Mouse (Mus musculus): ENCODE results near the gene Mettl9. TPM values are rescaled to one million over a fixed set of nuclear protein-coding genes. Genes with fewer than 3 reads are reported as not detected.

Mettl9 gene
- polyA plus RNA-seq, 1 experiment from 2014 or later, result 243 TPM

DNA sequence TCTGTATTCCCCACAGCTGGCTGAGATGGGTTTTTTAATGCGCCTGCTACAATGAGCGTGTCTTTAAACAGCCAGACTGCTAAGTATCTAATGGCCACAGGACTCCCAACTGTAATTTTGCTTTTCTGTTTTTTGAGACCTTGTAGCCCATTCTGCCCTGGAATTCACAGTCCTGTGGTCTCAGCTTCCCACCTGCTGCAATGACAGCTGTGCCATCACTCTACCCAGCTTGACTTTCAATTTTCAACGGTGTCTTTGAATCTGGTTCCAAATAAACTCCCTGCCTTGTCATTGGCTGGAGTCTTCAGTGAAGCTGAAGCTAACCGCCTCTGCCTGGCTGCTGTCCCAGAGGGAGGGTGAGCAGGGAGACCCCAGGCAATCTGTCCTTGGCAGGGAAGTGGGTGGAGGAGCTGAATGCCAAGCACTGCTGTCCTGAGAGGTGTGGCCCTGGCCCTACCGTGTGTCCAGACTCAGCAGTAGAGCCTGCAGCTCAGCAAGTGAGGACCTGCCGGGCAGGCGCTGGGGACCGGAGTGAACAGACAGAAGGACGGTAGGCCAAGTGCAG lies 48.8 kb downstream of the Mettl9 start:
- H3K9me3 ChIP-seq, result no peaks in the 10 kb centered on the region
- H3K27ac ChIP-seq, result no peak overlapping the region
- peaks cover 10% of the 10 kb centered on the region for H3K36me3 ChIP-seq
- peaks cover 28% of the 10 kb centered on the region for H3K4me1 ChIP-seq
- no peaks in the 10 kb centered on the region for H3K27me3 ChIP-seq
- ATAC-seq (ENCODE audit: low FRiP score, low read depth), result peak; percentile 35
- no peak overlapping the region for H3K9ac ChIP-seq
- WGBS, result 70% methylated on average over 9 of the region's 9 CpGs
- no peak overlapping the region for H3K4me2 ChIP-seq (replicated peaks)
- H3K4me3 ChIP-seq, result no peak overlapping the region

DNA sequence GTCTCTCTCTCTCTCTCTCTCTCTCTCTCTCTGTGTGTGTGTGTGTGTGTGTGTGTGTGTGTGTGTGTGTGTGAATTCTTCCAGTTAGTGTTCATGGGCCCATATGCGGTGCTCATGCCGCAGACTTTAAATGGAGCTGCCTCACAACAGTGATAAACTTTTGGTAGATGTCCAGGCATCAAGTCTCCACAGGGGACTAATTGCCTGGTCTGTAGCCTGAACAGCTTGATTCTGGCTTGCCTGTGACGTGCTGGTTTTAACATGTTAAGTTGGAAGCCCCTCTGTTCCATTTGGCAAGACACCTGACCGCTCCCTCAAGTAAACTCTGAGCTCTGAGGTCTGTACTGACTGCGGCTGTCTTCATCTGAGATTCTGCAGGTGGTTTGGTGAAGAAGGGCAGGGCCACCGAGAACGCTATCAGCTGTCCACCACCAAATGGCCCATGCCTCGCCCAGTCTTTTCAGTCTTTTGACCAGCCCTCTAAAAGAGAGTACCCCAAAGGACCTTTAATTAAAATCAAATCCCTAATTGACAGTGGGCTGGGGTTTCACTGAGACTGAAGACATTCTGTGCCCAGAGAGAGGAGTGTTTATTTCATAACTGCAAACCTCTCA lies 50.7 kb downstream of the Mettl9 start:
- peaks cover 25% of the 10 kb centered on the region for H3K4me1 ChIP-seq
- no peaks in the 10 kb centered on the region for H3K9me3 ChIP-seq
- no peak overlapping the region for H3K4me3 ChIP-seq
- 52% methylated on average over 8 of the region's 8 CpGs for WGBS
- H3K27me3 ChIP-seq, result no peaks in the 10 kb centered on the region
- no peak overlapping the region for H3K4me2 ChIP-seq (replicated peaks)
- H3K36me3 ChIP-seq, result no peaks in the 10 kb centered on the region
- no peak for ATAC-seq (ENCODE audit: low FRiP score, low read depth)
- no peak overlapping the region; the same call in 1 of the 2 replicates for H3K27ac ChIP-seq
- no peak overlapping the region; the same call in 1 of the 2 replicates for H3K9ac ChIP-seq

DNA sequence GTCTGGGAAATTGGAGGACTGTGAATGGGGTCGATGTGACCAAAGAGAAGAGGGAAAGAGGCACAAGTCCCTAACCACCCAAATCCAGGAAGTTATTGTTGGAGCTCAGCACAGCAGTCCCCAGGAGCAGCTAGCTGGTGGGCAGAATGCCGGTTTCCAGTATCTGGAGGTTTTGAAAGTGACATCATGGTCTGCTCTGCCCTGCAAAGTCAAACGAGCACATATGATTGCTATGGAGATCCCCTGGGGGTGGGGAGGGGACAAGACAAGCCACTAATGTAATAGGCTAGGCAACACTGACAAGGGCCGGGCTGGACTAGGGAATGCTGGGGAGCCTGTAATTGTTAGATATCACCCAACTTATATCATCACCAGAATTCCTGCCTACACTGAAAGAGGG lies 51.3 kb downstream of the Mettl9 start:
- no peak overlapping the region; the same call in 1 of the 2 replicates for H3K27ac ChIP-seq
- H3K27me3 ChIP-seq, result no peaks in the 10 kb centered on the region
- 0 out of 2 replicates have a peak, but pooled peaks have one; percentile 14 for ATAC-seq (ENCODE audit: low FRiP score, low read depth)
- 22% methylated on average over 4 of the region's 4 CpGs for WGBS
- H3K4me1 ChIP-seq, result peaks cover 25% of the 10 kb centered on the region
- H3K9ac ChIP-seq, result no peak overlapping the region; the same call in 1 of the 2 replicates
- no peaks in the 10 kb centered on the region for H3K36me3 ChIP-seq
- no peaks in the 10 kb centered on the region for H3K9me3 ChIP-seq
- H3K4me2 ChIP-seq (replicated peaks), result no peak overlapping the region
- H3K4me3 ChIP-seq, result no peak overlapping the region

DNA sequence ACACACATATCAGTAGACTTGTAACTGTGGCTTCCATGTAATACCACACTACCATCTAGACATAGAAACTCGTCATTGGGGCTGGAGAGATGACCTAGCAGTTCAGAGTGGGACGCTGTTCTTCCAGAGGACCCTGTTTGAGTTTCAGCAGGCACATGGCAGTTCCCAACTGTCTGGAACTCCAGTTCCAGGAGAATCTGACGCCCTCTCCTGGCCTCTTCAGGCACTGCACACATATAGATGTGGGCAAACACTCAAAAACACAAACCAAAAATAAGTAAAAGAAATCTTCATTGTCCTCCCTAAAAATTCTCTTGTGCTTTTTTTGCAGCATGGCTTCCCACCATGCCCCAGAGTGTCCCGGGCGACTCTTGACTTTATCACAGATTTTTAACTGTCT lies 54.5 kb downstream of the Mettl9 start:
- no peaks in the 10 kb centered on the region for H3K9me3 ChIP-seq

DNA sequence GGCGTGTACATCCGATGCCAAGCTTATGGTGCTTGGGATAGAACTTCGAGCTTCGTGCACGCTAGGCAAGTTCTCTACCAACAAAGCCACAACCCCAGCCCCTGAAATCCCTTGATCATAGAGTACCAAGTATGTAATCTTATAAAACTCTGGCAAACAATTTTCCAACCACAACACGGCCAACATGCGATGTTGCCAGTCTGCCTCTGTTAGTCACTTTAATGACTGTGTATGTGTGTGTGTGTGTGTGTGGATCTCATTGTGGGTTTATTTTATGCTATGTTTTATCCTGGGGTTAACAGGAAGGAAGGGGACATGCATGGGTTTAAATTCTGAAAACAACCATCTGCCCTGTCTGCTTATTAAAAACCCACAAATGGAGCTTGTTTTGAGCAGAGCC lies 56.5 kb downstream of the Mettl9 start:
- 85% methylated on average over 7 of the region's 7 CpGs for WGBS
- no peaks in the 10 kb centered on the region for H3K36me3 ChIP-seq
- H3K4me3 ChIP-seq, result no peak overlapping the region
- H3K4me1 ChIP-seq, result peaks cover 5% of the 10 kb centered on the region
- no peak overlapping the region for H3K9ac ChIP-seq
- H3K27ac ChIP-seq, result no peak overlapping the region
- no peak overlapping the region for H3K4me2 ChIP-seq (replicated peaks)
- H3K9me3 ChIP-seq, result no peaks in the 10 kb centered on the region
- no peaks in the 10 kb centered on the region for H3K27me3 ChIP-seq
- no peak for ATAC-seq (ENCODE audit: low FRiP score, low read depth)

More for the DNA sequence above, 54.5 kb downstream of the Mettl9 start:
- H3K4me2 ChIP-seq (replicated peaks), result no peak overlapping the region
- peaks cover 20% of the 10 kb centered on the region for H3K4me1 ChIP-seq
- 78% methylated on average over 5 of the region's 5 CpGs for WGBS
- no peak overlapping the region for H3K27ac ChIP-seq
- H3K36me3 ChIP-seq, result no peaks in the 10 kb centered on the region
- no peak overlapping the region for H3K4me3 ChIP-seq
- ATAC-seq (ENCODE audit: low FRiP score, low read depth), result no peak
- H3K27me3 ChIP-seq, result no peaks in the 10 kb centered on the region
- no peak overlapping the region for H3K9ac ChIP-seq

DNA sequence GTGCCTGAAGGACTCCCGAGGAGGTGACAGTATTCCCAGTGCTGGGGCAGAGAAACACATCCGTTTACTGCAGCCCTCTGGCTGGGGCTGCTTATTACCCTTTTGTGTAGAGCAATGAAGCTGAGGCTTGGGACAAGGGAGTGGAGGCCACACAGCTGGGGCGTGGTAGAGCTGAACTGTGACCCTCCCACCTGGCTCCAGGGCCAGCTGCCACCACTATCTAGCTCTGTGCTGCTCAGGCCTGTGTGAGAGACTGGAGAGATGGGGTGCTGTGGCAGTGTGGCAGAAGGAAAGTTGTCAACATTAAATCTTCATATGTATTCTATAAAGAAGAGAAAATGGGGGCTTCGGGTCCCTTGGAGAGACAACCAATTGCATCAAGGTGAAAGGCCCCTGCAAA lies 58.8 kb downstream of the Mettl9 start:
- H3K27ac ChIP-seq, result no peak overlapping the region
- no peak overlapping the region for H3K4me2 ChIP-seq (replicated peaks)
- no peaks in the 10 kb centered on the region for H3K36me3 ChIP-seq
- H3K4me1 ChIP-seq, result no peaks in the 10 kb centered on the region
- H3K4me3 ChIP-seq, result no peak overlapping the region
- no peaks in the 10 kb centered on the region for H3K27me3 ChIP-seq
- H3K9me3 ChIP-seq, result no peaks in the 10 kb centered on the region
- H3K9ac ChIP-seq, result no peak overlapping the region
- 44% methylated on average over 4 of the region's 4 CpGs for WGBS
- ATAC-seq (ENCODE audit: low FRiP score, low read depth), result no peak

DNA sequence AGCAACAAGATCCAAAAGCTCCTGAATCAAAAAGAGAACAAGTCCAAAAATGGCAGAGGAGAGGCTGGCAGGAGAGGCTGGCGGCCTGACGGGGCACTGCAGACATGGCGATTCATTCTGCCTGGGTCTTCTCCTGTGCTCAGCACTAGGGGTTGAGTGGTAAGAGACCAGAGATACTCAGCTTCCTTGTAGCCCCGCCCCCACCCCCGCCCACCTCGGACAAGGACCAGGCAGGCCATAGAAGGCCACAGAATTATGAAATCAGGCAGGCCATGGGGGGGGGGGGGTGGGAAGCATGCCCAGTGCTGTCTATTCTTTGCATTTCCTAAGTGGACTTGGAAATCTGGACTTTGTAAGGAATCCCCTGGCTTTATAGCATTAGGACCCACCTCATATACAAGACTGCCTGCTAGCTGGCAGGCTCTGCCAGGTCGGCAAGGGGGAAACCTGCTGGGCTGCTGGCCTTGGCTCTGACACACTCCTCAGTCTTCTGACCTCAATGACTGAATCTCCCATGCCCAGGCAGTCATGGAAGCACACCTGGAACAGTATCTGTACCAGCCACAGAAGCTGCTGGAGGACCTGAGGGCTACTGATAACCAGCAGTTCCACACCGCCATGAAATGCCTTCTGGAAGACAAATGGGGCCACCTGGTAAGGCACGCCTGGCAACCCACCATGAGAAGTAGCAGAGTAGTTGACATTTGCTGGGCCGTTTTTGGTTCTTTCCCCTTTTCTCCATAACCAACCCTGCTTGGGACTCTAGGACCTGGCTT lies 64.6 kb downstream of the Mettl9 start:
- H3K4me2 ChIP-seq (replicated peaks), result no peak overlapping the region
- H3K4me1 ChIP-seq, result no peaks in the 10 kb centered on the region
- H3K9me3 ChIP-seq, result no peaks in the 10 kb centered on the region
- no peaks in the 10 kb centered on the region for H3K36me3 ChIP-seq
- no peaks in the 10 kb centered on the region for H3K27me3 ChIP-seq
- no peak overlapping the region for H3K9ac ChIP-seq
- 85% methylated on average over 8 of the region's 10 CpGs for WGBS
- no peak overlapping the region for H3K4me3 ChIP-seq
- no peak for ATAC-seq (ENCODE audit: low FRiP score, low read depth)
- H3K27ac ChIP-seq, result no peak overlapping the region

DNA sequence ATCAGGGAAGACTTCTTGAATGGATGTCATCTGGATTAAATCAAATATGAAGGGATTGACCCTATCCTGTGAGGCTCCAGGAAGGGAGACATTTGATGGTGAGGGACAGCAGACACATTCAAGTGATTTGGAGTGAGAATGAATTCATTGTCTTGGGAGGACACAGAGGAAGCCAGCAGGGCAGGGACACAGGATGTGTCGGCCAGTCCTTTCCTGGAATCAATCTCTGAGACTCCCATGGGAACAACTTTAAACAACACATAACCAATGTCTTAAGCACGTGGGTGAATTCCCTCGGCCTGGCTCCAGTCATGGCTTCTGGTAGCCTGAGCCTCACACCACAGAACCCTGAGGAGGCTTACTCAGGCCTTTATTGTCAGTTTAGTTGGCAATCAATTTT lies 73.6 kb downstream of the Mettl9 start:
- Histone ChIP-seq H3K27ac (no peak overlapping the region), H3K27me3 (no peaks in the 10 kb centered on the region), H3K9me3 (no peaks in the 10 kb centered on the region), H3K4me2 (replicated peaks) (no peak overlapping the region), H3K4me1 (no peaks in the 10 kb centered on the region), H3K4me3 (no peak overlapping the region), H3K9ac (no peak overlapping the region), H3K36me3 (no peaks in the 10 kb centered on the region)
- 71% methylated on average over 3 of the region's 3 CpGs for WGBS
- ATAC-seq (ENCODE audit: low FRiP score, low read depth), result no peak

DNA sequence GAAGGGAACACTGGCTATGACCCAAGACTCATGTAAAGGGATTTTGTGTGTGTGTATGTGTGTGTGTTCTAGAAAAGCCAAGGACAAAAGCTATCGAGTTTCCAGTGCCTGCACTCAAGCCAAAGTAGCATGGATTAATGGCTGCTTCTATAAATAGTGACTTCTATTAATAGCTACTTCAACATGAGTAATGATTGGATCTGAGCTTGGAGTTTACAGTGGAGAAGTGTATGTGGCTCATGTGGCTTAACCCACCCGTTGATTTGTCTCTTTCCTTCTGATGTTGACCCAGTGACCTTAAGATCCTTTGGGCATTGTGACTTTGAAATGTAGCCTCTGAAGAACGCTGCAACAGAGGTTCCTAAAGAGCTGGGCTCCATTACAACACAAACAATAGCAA lies 77.1 kb downstream of the Mettl9 start:
- Histone ChIP-seq H3K4me3 (no peak overlapping the region), H3K4me1 (no peaks in the 10 kb centered on the region), H3K9me3 (no peaks in the 10 kb centered on the region), H3K27me3 (no peaks in the 10 kb centered on the region), H3K9ac (no peak overlapping the region), H3K27ac (no peak overlapping the region), H3K4me2 (replicated peaks) (no peak overlapping the region), H3K36me3 (no peaks in the 10 kb centered on the region)
- 46% methylated on average over 3 of the region's 3 CpGs for WGBS
- ATAC-seq (ENCODE audit: low FRiP score, low read depth), result no peak

DNA sequence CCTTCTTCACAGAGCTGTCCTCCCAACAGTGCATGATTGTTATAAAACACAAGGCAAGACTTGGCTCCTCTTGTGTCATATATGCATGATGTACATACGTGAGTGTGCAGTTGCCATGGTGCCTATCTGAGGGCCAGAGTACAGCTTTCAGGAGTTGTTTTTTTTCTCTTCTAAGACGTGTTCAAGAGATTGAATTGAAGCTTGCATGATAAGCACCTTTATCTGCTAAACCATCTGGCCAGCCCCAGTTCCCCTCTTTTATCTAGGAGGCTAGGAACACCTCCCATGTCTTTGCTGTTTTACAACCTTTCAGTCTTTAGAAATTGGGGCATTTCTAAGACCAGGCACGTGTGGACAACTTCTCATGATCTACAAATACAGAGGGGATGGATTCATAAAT lies 77.5 kb downstream of the Mettl9 start:
- Histone ChIP-seq H3K27me3 (no peaks in the 10 kb centered on the region), H3K36me3 (no peaks in the 10 kb centered on the region), H3K9ac (no peak overlapping the region), H3K4me2 (replicated peaks) (no peak overlapping the region), H3K27ac (no peak overlapping the region), H3K9me3 (no peaks in the 10 kb centered on the region), H3K4me1 (no peaks in the 10 kb centered on the region), H3K4me3 (no peak overlapping the region)
- WGBS, result 64% methylated on average over 3 of the region's 3 CpGs
- no peak for ATAC-seq (ENCODE audit: low FRiP score, low read depth)

DNA sequence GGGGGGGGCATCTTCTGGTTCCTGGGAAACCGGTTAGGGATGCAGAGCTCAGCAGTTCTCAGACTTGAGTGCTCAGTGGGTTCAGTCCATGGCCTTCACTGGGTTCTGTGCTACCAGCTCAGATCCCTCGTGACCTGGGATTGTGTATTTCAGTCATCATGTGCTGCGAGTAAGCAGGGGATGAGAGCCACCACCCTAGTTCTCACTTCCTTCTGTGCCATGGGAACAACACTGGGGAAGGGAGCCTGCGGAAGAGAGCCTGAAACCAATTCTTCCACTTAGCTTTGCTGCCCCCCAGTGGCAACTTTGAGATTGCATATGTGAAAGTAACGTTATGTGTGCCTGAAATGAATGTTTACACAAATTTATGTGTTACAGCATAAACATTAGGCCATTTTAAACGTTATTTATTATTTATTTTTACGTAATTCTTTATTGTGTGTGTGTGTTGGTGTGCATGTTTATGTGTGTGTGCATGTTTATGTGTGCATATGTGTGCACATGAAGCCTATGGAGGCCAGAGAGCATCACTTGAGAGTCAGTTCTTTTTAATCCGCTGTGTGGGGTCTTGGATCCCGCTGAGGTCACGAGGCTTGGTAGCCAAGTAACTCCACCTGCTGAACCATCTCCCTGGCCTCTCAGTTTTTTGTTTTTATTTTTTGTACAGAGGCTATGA lies 86.0 kb downstream of the Mettl9 start:
- Histone ChIP-seq H3K4me2 (replicated peaks) (0 out of 2 replicates have a peak overlapping the region, but pooled peaks have one; percentile 27), H3K9ac (no peak overlapping the region), H3K36me3 (no peaks in the 10 kb centered on the region), H3K4me3 (no peak overlapping the region), H3K27ac (no peak overlapping the region), H3K9me3 (no peaks in the 10 kb centered on the region), H3K27me3 (no peaks in the 10 kb centered on the region), H3K4me1 (no peaks in the 10 kb centered on the region)
- ATAC-seq (ENCODE audit: low FRiP score, low read depth), result peak; percentile 66; the same call in 1 of the 2 replicates
- 12% methylated on average over 10 of the region's 10 CpGs for WGBS

Measured in limb, embryonic 13.5 days (tissue).